Comparison of ENCODE assay signal across 12 mouse cellular contexts in genomic region chr5:37828591-37829295, GRCm38 (mm10). TPM values are rescaled to one million over a fixed set of nuclear protein-coding genes. Genes with fewer than 3 reads are reported as not detected.
A peak's percentile ranks its signal among the peaks of the same experiment; 100 is the strongest.
DNase-seq lines count a peak whose midpoint lies in the region; ATAC-seq and TF ChIP-seq lines count a peak whose summit lies in the region.
"Had no signal": no experiment of that assay in that cellular context is flagged by ENCODE, and none has a peak within 500 bp of the region (broad histone marks: within the 10 kb centered on the region; RNA-seq: fewer than 3 reads in every experiment).

No protein-coding gene starts in this region.

- no peaks in the 10 kb centered on the region for H3K4me1 ChIP-seq in forebrain, postnatal 0 days (ENCODE audit: insufficient read depth)
- peaks cover 13% of the 10 kb centered on the region for H3K4me1 ChIP-seq in forebrain, embryonic 16.5 days (replicated peaks; ENCODE audit: control insufficient read depth, insufficient read depth, low read length)
- peaks cover 49% of the 10 kb centered on the region for H3K4me1 ChIP-seq in limb, embryonic 12.5 days (replicated peaks)

- no peaks in the 10 kb centered on the region for H3K36me3 ChIP-seq in forebrain, postnatal 0 days (ENCODE audit: insufficient read depth)
- no peaks in the 10 kb centered on the region for H3K36me3 ChIP-seq in forebrain, embryonic 16.5 days (ENCODE audit: control insufficient read depth, insufficient read depth)
- H3K36me3 ChIP-seq in limb, embryonic 12.5 days, result no peaks in the 10 kb centered on the region
- H3K36me3 ChIP-seq: liver, embryonic 13.5 days had no signal

- WGBS in forebrain, postnatal 0 days, result 2% methylated on average over 35 of the region's 35 CpGs
- 2% methylated on average over 35 of the region's 35 CpGs for WGBS in forebrain, embryonic 16.5 days
- 2% methylated on average over 35 of the region's 35 CpGs for WGBS in limb, embryonic 12.5 days

- H3K27ac ChIP-seq in forebrain, postnatal 0 days (ENCODE audit: low read depth, low read length), result no peak overlapping the region
- H3K27ac ChIP-seq in forebrain, embryonic 16.5 days (ENCODE audit: low read length), result no peak overlapping the region
- no peak overlapping the region for H3K27ac ChIP-seq in limb, embryonic 12.5 days
- H3K27ac ChIP-seq: liver, embryonic 13.5 days had no signal

- DNase-seq in forebrain, postnatal 0 days, result peak; percentile 27
- DNase-seq in ovary, postnatal 36 days (ENCODE audit: low spot score), result peak; percentile 18
- no peak for DNase-seq in ovary, postnatal 10 days (ENCODE audit: low spot score)
- DNase-seq in thymus, postnatal 36 days, result no peak
- DNase-seq in yolk sac, embryonic 10.5 days (ENCODE audit: low spot score), result no peak
- DNase-seq in spleen, postnatal 4 days (ENCODE audit: low spot score in 2 of 2), result no peak
- DNase-seq: adrenal gland, adult 8-10 months; heart, postnatal 4 days; kidney, postnatal 14 days; liver, embryonic 13.5 days had no signal

- H3K4me3 ChIP-seq in forebrain, postnatal 0 days (ENCODE audit: low read depth, low read length), result no peak overlapping the region
- no peak overlapping the region for H3K4me3 ChIP-seq in forebrain, embryonic 16.5 days (replicated peaks; ENCODE audit: low read length)
- H3K4me3 ChIP-seq in limb, embryonic 12.5 days (replicated peaks), result peak overlapping the region; percentile 29; the same call in 1 of the 2 replicates
- H3K4me3 ChIP-seq: liver, embryonic 13.5 days had no signal

- H3K9me3 ChIP-seq in forebrain, postnatal 0 days (ENCODE audit: low read length), result no peaks in the 10 kb centered on the region
- peaks cover 4% of the 10 kb centered on the region for H3K9me3 ChIP-seq in forebrain, embryonic 16.5 days (ENCODE audit: control insufficient read depth, low read length)
- 0 out of 2 replicates have a peak, but pooled peaks cover 5% of the 10 kb centered on the region for H3K9me3 ChIP-seq in limb, embryonic 12.5 days
- H3K9me3 ChIP-seq: liver, embryonic 13.5 days had no signal

- no peak for TF ChIP-seq CTCF in forebrain, postnatal 0 days (IDR thresholded peaks at IDR 0.05; ENCODE audit: low read depth)

- H3K9ac ChIP-seq in forebrain, postnatal 0 days, result no peak overlapping the region
- H3K9ac ChIP-seq in forebrain, embryonic 16.5 days (replicated peaks; ENCODE audit: low read depth, low read length), result no peak overlapping the region
- H3K9ac ChIP-seq in limb, embryonic 12.5 days (replicated peaks), result no peak overlapping the region
- H3K9ac ChIP-seq: liver, embryonic 13.5 days had no signal

- peaks cover 82% of the 10 kb centered on the region for H3K27me3 ChIP-seq in forebrain, postnatal 0 days (ENCODE audit: insufficient read depth, low read length)
- H3K27me3 ChIP-seq in forebrain, embryonic 16.5 days (replicated peaks; ENCODE audit: control insufficient read depth, insufficient read depth, low read length), result peaks cover 72% of the 10 kb centered on the region
- H3K27me3 ChIP-seq in limb, embryonic 12.5 days, result peaks cover 97% of the 10 kb centered on the region

- H3K4me2 ChIP-seq in forebrain, postnatal 0 days (ENCODE audit: low read depth), result no peak overlapping the region
- H3K4me2 ChIP-seq in forebrain, embryonic 16.5 days (ENCODE audit: low read length), result no peak overlapping the region
- H3K4me2 ChIP-seq in limb, embryonic 12.5 days, result peak overlapping the region; percentile 85
- H3K4me2 ChIP-seq: liver, embryonic 13.5 days had no signal

- no peak for ATAC-seq in forebrain, postnatal 0 days
- ATAC-seq in forebrain, embryonic 16.5 days, result no peak
- no peak for ATAC-seq in limb, embryonic 12.5 days (ENCODE audit: insufficient number of reproducible peaks, insufficient read depth, low FRiP score, low TSS enrichment, low read depth)

RNA-seq across cellular contexts. Expression of gene Msx1, which starts 4.4 kb away (rescaled TPM):
- 7.0 and 7.4 TPM in 2 replicates for total RNA-seq in forebrain, postnatal 0 days (2014; rRNA removed)
- 16.5 and 17.2 TPM in 2 replicates for polyA plus RNA-seq in forebrain, postnatal 0 days (2015; fragmentation: Nextera tagmentation; extraction: Ambion mirVana)
- polyA plus RNA-seq in forebrain, embryonic 16.5 days (2015; fragmentation: Nextera tagmentation; extraction: Ambion mirVana), result 11.4 and 16.8 TPM in 2 replicates
- polyA plus RNA-seq in limb, embryonic 12.5 days (2016; fragmentation: Nextera tagmentation; extraction: Ambion mirVana), result 462 and 487 TPM in 2 replicates

Comparison
In these comparisons a context has a peak if more than half of its experiments do, and no peak if none do; other contexts are left out.
1. DNase-seq: peak in forebrain, postnatal 0 days (single experiment) and ovary, postnatal 36 days (single experiment); none in ovary, postnatal 10 days (single experiment), thymus, postnatal 36 days (0 of 2), yolk sac, embryonic 10.5 days (single experiment) and spleen, postnatal 4 days (0 of 2).
2. RNA of gene Msx1, which starts 4.4 kb away (polyA plus RNA-seq): 462 to 487 TPM in limb, embryonic 12.5 days; 16.5 to 17.2 TPM in forebrain, postnatal 0 days and 11.4 to 16.8 TPM in forebrain, embryonic 16.5 days; every median in the first group is over 10 times any median in the second.